Mouse (Mus musculus): ENCODE measurements at regions not wholly inside any gene's neighbourhood (a gene's known extent, or its start where the extent isn't known, plus 50 kb on each side); places are given as distances from the start of the nearest gene placed in this dataset.

- TF ChIP-seq CTCF (IDR thresholded peaks at IDR 0.05; ENCODE audit: extremely low read depth, insufficient read depth, low read length) (no peak), POLR2A (IDR thresholded peaks at IDR 0.05; ENCODE audit: extremely low read depth, insufficient read depth, low read length) (no peak)
These were observed 276.4 kb upstream of the Veph1 start for GRCm38 (mm10) chr3:66572887-66573519.

Data from cortical plate, adult 2 months (tissue).